Mouse (Mus musculus) heart, adult 2 months (tissue): ENCODE measurements at regions not wholly inside any gene's neighbourhood (a gene's known extent, or its start where the extent isn't known, plus 50 kb on each side); places are given as distances from the start of the nearest gene placed in this dataset.

Source experiments
- DNase-seq, 2 experiments: peaks; one replicate each; pipeline ENCODE4 v3.0.0; 2021
- H3K27ac ChIP-seq: fragments of 200-600 bp; 2 replicates; pipeline ENCODE4 v1.8.1; 2022
- H3K27me3 ChIP-seq: fragments of 200-500 bp; 2 replicates; pipeline ENCODE4 v1.6.1; 2012; ENCODE audit warnings: mild to moderate bottlenecking, low read length, inconsistent platforms, mixed read lengths; ENCODE audit not compliant: control insufficient read depth, insufficient read depth
- H3K36me3 ChIP-seq: fragments of 200-500 bp; 2 replicates; pipeline ENCODE4 v1.6.1; 2012; ENCODE audit warnings: low read length, inconsistent platforms; ENCODE audit not compliant: control insufficient read depth, insufficient read depth
- H3K4me1 ChIP-seq: fragments of 200-500 bp; 2 replicates; pipeline ENCODE4 v1.6.1; 2011; ENCODE audit warnings: low read length; ENCODE audit not compliant: control insufficient read depth, insufficient read depth
- H3K4me3 ChIP-seq: fragments of 200-600 bp; 2 replicates; pipeline ENCODE4 v1.8.1; 2022
- H3K79me2 ChIP-seq: fragments of 200-500 bp; replicated peaks from 2 replicates; pipeline ENCODE4 v1.6.1; 2012; ENCODE audit warnings: mild to moderate bottlenecking, inconsistent platforms, low read length, moderate library complexity, mixed read lengths; ENCODE audit not compliant: control insufficient read depth, insufficient read depth
- H3K9ac ChIP-seq: fragments of 200-500 bp; 2 replicates; pipeline ENCODE4 v1.6.1; 2012; ENCODE audit warnings: low read depth, mild to moderate bottlenecking, control low read depth, inconsistent platforms, low read length, mixed read lengths
- CTCF ChIP-seq: fragments of 200-600 bp; IDR thresholded peaks from 2 replicates; pipeline ENCODE4 v1.8.1; 2022; ENCODE audit warnings: antibody characterized with exemption, mild to moderate bottlenecking, moderate library complexity
- EP300 ChIP-seq: fragments of 200-500 bp; IDR thresholded peaks from 2 replicates; pipeline ENCODE4 v1.6.1; 2011; ENCODE audit warnings: low read depth, low read length, control low read depth; ENCODE audit not compliant: insufficient read depth
- POLR2A ChIP-seq: fragments of 200-500 bp; IDR thresholded peaks from 2 replicates; pipeline ENCODE4 v1.6.1; 2011; ENCODE audit warnings: mild to moderate bottlenecking, low read depth, low read length, control low read depth; ENCODE audit not compliant: insufficient read depth
- WGBS: fragments of 180-500 bp; shearing (Covaris S2); methylation state at CpG from one replicate; pipeline ENCODE4 v1.1.7; 2018; 5-methylcytosine and 5-hydroxymethylcytosine counted together
- intact Hi-C: fragments of 180-260 bp; cut with DNase I; formaldehyde crosslinking; loops from one replicate; pipeline ENCODE4 v1.15.1; 2025

GRCm38 (mm10) chr7:133467579-133467978 is 134.4 kb downstream of the Tex36 start:
- Histone ChIP-seq H3K4me3 (no peak overlapping the region), H3K36me3 (no peaks in the 10 kb centered on the region), H3K9ac (no peak overlapping the region), H3K4me1 (no peaks in the 10 kb centered on the region; the same call in 1 of the 2 replicates), H3K79me2 (no peaks in the 10 kb centered on the region), H3K27me3 (no peaks in the 10 kb centered on the region), H3K27ac (no peak overlapping the region)
- WGBS, result 92% methylated on average over 3 of the region's 3 CpGs
- TF ChIP-seq POLR2A (no peak), EP300 (no peak), CTCF (no peak)
- DNase-seq, result no peak
- intact Hi-C loops, result no loop called here

GRCm38 (mm10) chr7:133459306-133459705 is 142.7 kb downstream of the Tex36 start:
- TF ChIP-seq POLR2A, result no peak
- no peak for TF ChIP-seq EP300
- TF ChIP-seq CTCF, result no peak
- no peak overlapping the region for H3K27ac ChIP-seq
- H3K27me3 ChIP-seq, result no peaks in the 10 kb centered on the region
- peaks cover 2% of the 10 kb centered on the region; the same call in 1 of the 2 replicates for H3K4me1 ChIP-seq
- DNase-seq, result no peak
- WGBS, result 68% methylated on average over 7 of the region's 7 CpGs
- no peak overlapping the region for H3K9ac ChIP-seq
- no peaks in the 10 kb centered on the region for H3K79me2 ChIP-seq
- intact Hi-C loops, result no loop called here
- H3K4me3 ChIP-seq, result no peak overlapping the region
- H3K36me3 ChIP-seq, result no peaks in the 10 kb centered on the region

- 40% methylated on average over 16 of the region's 16 CpGs for WGBS
- no peak overlapping the region for H3K9ac ChIP-seq
- H3K27me3 ChIP-seq, result no peaks in the 10 kb centered on the region
- peaks cover 2% of the 10 kb centered on the region; the same call in 1 of the 2 replicates for H3K4me1 ChIP-seq
- DNase-seq, result peak in 1 of 2 experiments; percentile 15
- no peaks in the 10 kb centered on the region for H3K36me3 ChIP-seq
- intact Hi-C loops, result no loop called here
- H3K79me2 ChIP-seq, result no peaks in the 10 kb centered on the region
- H3K4me3 ChIP-seq, result no peak overlapping the region
- TF ChIP-seq POLR2A, result no peak
- no peak for TF ChIP-seq CTCF
- no peak for TF ChIP-seq EP300
- H3K27ac ChIP-seq, result peak overlapping the region; percentile 45
These were observed 144.3 kb downstream of the Tex36 start for GRCm38 (mm10) chr7:133457436-133458324.

GRCm38 (mm10) chr7:133450246-133450645 is 151.7 kb downstream of the Tex36 start:
- H3K4me3 ChIP-seq, result no peak overlapping the region
- no peak overlapping the region for H3K27ac ChIP-seq
- TF ChIP-seq CTCF, result no peak
- TF ChIP-seq EP300, result no peak
- TF ChIP-seq POLR2A, result no peak
- H3K4me1 ChIP-seq, result no peaks in the 10 kb centered on the region
- H3K79me2 ChIP-seq, result no peaks in the 10 kb centered on the region
- no peak overlapping the region for H3K9ac ChIP-seq
- no peaks in the 10 kb centered on the region for H3K27me3 ChIP-seq
- intact Hi-C loops, result no loop called here
- H3K36me3 ChIP-seq, result no peaks in the 10 kb centered on the region
- DNase-seq, result no peak
- WGBS, result 78% methylated on average over 7 of the region's 7 CpGs

- 29% methylated on average over 2 of the region's 2 CpGs for WGBS
- Histone ChIP-seq H3K4me3 (no peak overlapping the region), H3K27me3 (no peaks in the 10 kb centered on the region), H3K36me3 (no peaks in the 10 kb centered on the region), H3K79me2 (no peaks in the 10 kb centered on the region), H3K4me1 (no peaks in the 10 kb centered on the region), H3K27ac (no peak overlapping the region), H3K9ac (no peak overlapping the region)
- no peak for DNase-seq
- intact Hi-C loops, result no loop called here
- TF ChIP-seq CTCF, result no peak
- TF ChIP-seq EP300, result no peak
- no peak for TF ChIP-seq POLR2A
These were observed 154.9 kb downstream of the Tex36 start for GRCm38 (mm10) chr7:133447079-133447478.

- no peak for DNase-seq
- 53% methylated on average over 4 of the region's 4 CpGs for WGBS
These were observed 160.3 kb downstream of the Tex36 start for GRCm38 (mm10) chr7:133441661-133442060.

More at GRCm38 (mm10) chr7:133441661-133442060, 160.3 kb downstream of the Tex36 start:
- no peaks in the 10 kb centered on the region for H3K4me1 ChIP-seq
- H3K27me3 ChIP-seq, result no peaks in the 10 kb centered on the region
- H3K79me2 ChIP-seq, result no peaks in the 10 kb centered on the region
- H3K9ac ChIP-seq, result no peak overlapping the region
- no peaks in the 10 kb centered on the region for H3K36me3 ChIP-seq
- intact Hi-C loops, result no loop called here
- TF ChIP-seq POLR2A (no peak), CTCF (no peak), EP300 (no peak)
- no peak overlapping the region for H3K27ac ChIP-seq
- no peak overlapping the region for H3K4me3 ChIP-seq
